ENCODE assay signal across 14 mouse cellular contexts in the genomic region with DNA sequence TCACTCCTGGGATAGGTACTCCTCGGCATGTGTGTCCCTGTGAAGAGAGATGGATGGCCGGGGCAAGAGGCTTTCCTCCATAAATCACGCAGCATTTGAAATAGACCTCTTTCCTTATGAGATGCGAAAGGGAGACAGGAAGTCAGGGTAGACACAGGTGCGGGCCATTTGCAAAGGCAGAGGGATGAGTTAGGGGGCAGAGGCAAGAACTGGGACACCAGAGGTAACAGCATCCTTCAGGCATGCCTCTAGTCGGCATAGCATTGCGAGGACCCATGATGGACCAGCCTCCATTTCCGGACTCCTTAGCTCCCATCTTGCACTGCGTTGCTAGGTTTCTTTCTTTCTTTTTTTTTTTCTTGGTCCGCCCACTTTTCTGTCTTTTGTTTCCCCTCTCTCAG.
DNase-seq lines count a peak whose midpoint lies in the region; ATAC-seq lines count a peak whose summit lies in the region.
"Had no signal": no experiment of that assay in that cellular context is flagged by ENCODE, and none has a peak within 500 bp of the region (broad histone marks: within the 10 kb centered on the region; RNA-seq: fewer than 3 reads in every experiment).

No protein-coding gene starts in this region.

- H3K27me3 ChIP-seq in intestine, embryonic 15.5 days (replicated peaks) = no peaks in the 10 kb centered on the region; the same call in 1 of the 2 replicates
- H3K27me3 ChIP-seq in intestine, embryonic 16.5 days (replicated peaks; ENCODE audit: control insufficient read depth, insufficient read depth, low read length) = 0 out of 2 replicates have a peak, but pooled peaks cover 3% of the 10 kb centered on the region
- H3K27me3 ChIP-seq in kidney, embryonic 16.5 days (ENCODE audit: insufficient read depth, low read length) = no peaks in the 10 kb centered on the region
- H3K27me3 ChIP-seq in stomach, embryonic 14.5 days (ENCODE audit: control insufficient read depth, insufficient read depth, low read length) = no peaks in the 10 kb centered on the region
- peaks cover 47% of the 10 kb centered on the region for H3K27me3 ChIP-seq in heart, embryonic 10.5 days (ENCODE audit: insufficient read depth, poor library complexity, severe bottlenecking)
- H3K27me3 ChIP-seq: forebrain, embryonic 12.5 days; liver, embryonic 15.5 days; midbrain, embryonic 15.5 days had no signal

- no peak overlapping the region for H3K27ac ChIP-seq in intestine, embryonic 15.5 days
- H3K27ac ChIP-seq in intestine, embryonic 16.5 days (ENCODE audit: low read length) = no peak overlapping the region
- H3K27ac ChIP-seq in kidney, embryonic 16.5 days (ENCODE audit: low read length) = peak overlapping the region; percentile 77
- H3K27ac ChIP-seq in stomach, embryonic 14.5 days (ENCODE audit: low read length) = peak overlapping the region; percentile 71; the same call in 1 of the 2 replicates
- no peak overlapping the region for H3K27ac ChIP-seq in heart, embryonic 10.5 days
- H3K27ac ChIP-seq: forebrain, embryonic 12.5 days; hindbrain, embryonic 10.5 days; liver, embryonic 15.5 days; midbrain, embryonic 15.5 days had no signal

- DNase-seq in ZHBTc4 (ENCODE audit: low read depth, low spot score) = peak; percentile 45
- DNase-seq in frontal cortex, postnatal 36 days (ENCODE audit: low spot score in 2 of 2) = no peak
- DNase-seq in left cerebral cortex, adult 9 months (ENCODE audit: low spot score in 2 of 2) = no peak
- DNase-seq in heart, embryonic 10.5 days (ENCODE audit: low spot score) = no peak
- DNase-seq: cerebellum, adult 8-10 months; thymus, postnatal 25 days had no signal

- H3K9me3 ChIP-seq in intestine, embryonic 15.5 days = no peaks in the 10 kb centered on the region
- H3K9me3 ChIP-seq in intestine, embryonic 16.5 days (ENCODE audit: control insufficient read depth, low read length) = no peaks in the 10 kb centered on the region
- H3K9me3 ChIP-seq in kidney, embryonic 16.5 days (ENCODE audit: low read length) = no peaks in the 10 kb centered on the region
- H3K9me3 ChIP-seq in stomach, embryonic 14.5 days (ENCODE audit: control insufficient read depth, low read depth, low read length) = no peaks in the 10 kb centered on the region
- no peaks in the 10 kb centered on the region for H3K9me3 ChIP-seq in heart, embryonic 10.5 days
- H3K9me3 ChIP-seq: forebrain, embryonic 12.5 days; hindbrain, embryonic 10.5 days; liver, embryonic 15.5 days; midbrain, embryonic 15.5 days had no signal

- 50% methylated on average over 10 of the region's 10 CpGs for WGBS in intestine, embryonic 15.5 days
- WGBS in intestine, embryonic 16.5 days = 59% methylated on average over 10 of the region's 10 CpGs
- WGBS in kidney, embryonic 16.5 days = 23% methylated on average over 10 of the region's 10 CpGs
- 27% methylated on average over 10 of the region's 10 CpGs for WGBS in stomach, embryonic 14.5 days
- WGBS in heart, embryonic 10.5 days = 72% methylated on average over 10 of the region's 10 CpGs

- H3K9ac ChIP-seq in intestine, embryonic 15.5 days = no peak overlapping the region
- no peak overlapping the region for H3K9ac ChIP-seq in intestine, embryonic 16.5 days (ENCODE audit: low read depth, low read length)
- H3K9ac ChIP-seq in kidney, embryonic 16.5 days (replicated peaks; ENCODE audit: low read length) = peak overlapping the region; percentile 52
- H3K9ac ChIP-seq in stomach, embryonic 14.5 days (replicated peaks; ENCODE audit: low read depth, low read length) = 0 out of 2 replicates have a peak overlapping the region, but pooled peaks have one; percentile 25
- H3K9ac ChIP-seq: forebrain, embryonic 12.5 days; liver, embryonic 15.5 days; midbrain, embryonic 15.5 days had no signal

- no peaks in the 10 kb centered on the region for H3K36me3 ChIP-seq in intestine, embryonic 15.5 days
- H3K36me3 ChIP-seq in intestine, embryonic 16.5 days (ENCODE audit: control insufficient read depth, insufficient read depth, low read length) = no peaks in the 10 kb centered on the region
- no peaks in the 10 kb centered on the region for H3K36me3 ChIP-seq in kidney, embryonic 16.5 days (ENCODE audit: insufficient read depth, low read length)
- no peaks in the 10 kb centered on the region for H3K36me3 ChIP-seq in stomach, embryonic 14.5 days (ENCODE audit: control insufficient read depth, insufficient read depth, low read length)
- no peaks in the 10 kb centered on the region for H3K36me3 ChIP-seq in heart, embryonic 10.5 days
- H3K36me3 ChIP-seq: forebrain, embryonic 12.5 days; hindbrain, embryonic 10.5 days; liver, embryonic 15.5 days; midbrain, embryonic 15.5 days had no signal

- ATAC-seq in intestine, embryonic 15.5 days = no peak
- no peak for ATAC-seq in intestine, embryonic 16.5 days
- ATAC-seq in kidney, embryonic 16.5 days (ENCODE audit: low FRiP score, low TSS enrichment) = peak; percentile 24; the same call in 1 of the 2 replicates
- ATAC-seq in stomach, embryonic 14.5 days (ENCODE audit: insufficient number of reproducible peaks, insufficient read depth, low FRiP score, low read depth) = no peak
- ATAC-seq: midbrain, embryonic 15.5 days had no signal

- H3K4me3 ChIP-seq in intestine, embryonic 15.5 days (replicated peaks) = no peak overlapping the region
- H3K4me3 ChIP-seq in intestine, embryonic 16.5 days (ENCODE audit: low read length) = no peak overlapping the region
- peak overlapping the region; percentile 35 for H3K4me3 ChIP-seq in kidney, embryonic 16.5 days (ENCODE audit: low read length)
- H3K4me3 ChIP-seq in stomach, embryonic 14.5 days (ENCODE audit: low read depth, low read length) = peak overlapping the region; percentile 19
- H3K4me3 ChIP-seq in heart, embryonic 10.5 days = no peak overlapping the region; the same call in 1 of the 2 replicates
- H3K4me3 ChIP-seq: forebrain, embryonic 12.5 days; hindbrain, embryonic 10.5 days; liver, embryonic 15.5 days; midbrain, embryonic 15.5 days had no signal

- H3K4me2 ChIP-seq in intestine, embryonic 15.5 days (replicated peaks) = peak overlapping the region; percentile 17; the same call in 1 of the 2 replicates
- H3K4me2 ChIP-seq in intestine, embryonic 16.5 days (ENCODE audit: low read depth, low read length) = no peak overlapping the region
- peak overlapping the region; percentile 51 for H3K4me2 ChIP-seq in kidney, embryonic 16.5 days (replicated peaks; ENCODE audit: low read depth, low read length)
- H3K4me2 ChIP-seq in stomach, embryonic 14.5 days (replicated peaks; ENCODE audit: low read depth, low read length) = peak overlapping the region; percentile 39
- H3K4me2 ChIP-seq: forebrain, embryonic 12.5 days; liver, embryonic 15.5 days; midbrain, embryonic 15.5 days had no signal

- peaks cover 8% of the 10 kb centered on the region; the same call in 1 of the 2 replicates for H3K4me1 ChIP-seq in intestine, embryonic 15.5 days (replicated peaks)
- H3K4me1 ChIP-seq in intestine, embryonic 16.5 days (ENCODE audit: control insufficient read depth, insufficient read depth, low read length) = 0 out of 2 replicates have a peak, but pooled peaks cover 2% of the 10 kb centered on the region
- H3K4me1 ChIP-seq in kidney, embryonic 16.5 days (ENCODE audit: insufficient read depth, low read length) = peaks cover 29% of the 10 kb centered on the region
- H3K4me1 ChIP-seq in stomach, embryonic 14.5 days (ENCODE audit: control insufficient read depth, insufficient read depth, low read length) = peaks cover 17% of the 10 kb centered on the region
- peaks cover 26% of the 10 kb centered on the region for H3K4me1 ChIP-seq in heart, embryonic 10.5 days
- H3K4me1 ChIP-seq: liver, embryonic 15.5 days; midbrain, embryonic 15.5 days had no signal

Comparison
In these comparisons a context has a peak if more than half of its experiments do, and no peak if none do; other contexts are left out.
1. H3K27ac ChIP-seq: peak in kidney, embryonic 16.5 days (single experiment) and stomach, embryonic 14.5 days (single experiment); none in intestine, embryonic 15.5 days (single experiment), intestine, embryonic 16.5 days (single experiment) and heart, embryonic 10.5 days (single experiment).
2. H3K4me3 ChIP-seq: peak in kidney, embryonic 16.5 days (single experiment) and stomach, embryonic 14.5 days (single experiment); none in intestine, embryonic 15.5 days (single experiment), intestine, embryonic 16.5 days (single experiment) and heart, embryonic 10.5 days (single experiment).
3. H3K9ac ChIP-seq: peak in kidney, embryonic 16.5 days (single experiment) and stomach, embryonic 14.5 days (single experiment); none in intestine, embryonic 15.5 days (single experiment) and intestine, embryonic 16.5 days (single experiment).